Mouse (Mus musculus): ENCODE measurements at regions not wholly inside any gene's neighbourhood (a gene's known extent, or its start where the extent isn't known, plus 50 kb on each side); places are given as distances from the start of the nearest gene placed in this dataset.
A peak's percentile ranks its signal among the peaks of the same experiment; 100 is the strongest.

DNA sequence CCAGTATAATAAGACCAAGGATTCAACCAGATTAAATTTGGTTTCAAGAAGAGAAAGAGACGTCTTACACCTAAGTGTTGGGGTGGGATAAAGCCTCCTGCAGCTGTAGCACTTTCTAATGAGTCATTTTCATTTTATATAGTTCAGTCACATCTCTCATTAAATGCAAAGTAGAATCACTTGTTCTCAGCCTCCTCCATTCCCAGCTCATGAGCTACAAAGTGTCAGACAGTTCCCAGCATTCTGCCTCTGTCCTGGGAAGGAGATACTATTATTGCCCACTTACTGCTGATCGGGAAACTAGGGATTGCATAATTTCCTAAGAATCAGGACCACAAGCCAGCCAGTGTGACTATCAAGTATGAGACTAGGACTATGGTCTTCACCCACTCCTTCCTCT lies 158.9 kb downstream of the Tph2 start:
- no peak for DNase-seq (ENCODE audit: extremely low spot score in 1 of 2, low spot score in 2 of 2)
- TF ChIP-seq CTCF (IDR thresholded peaks at IDR 0.05), result no peak
- Histone ChIP-seq H3K4me3 (no peak overlapping the region), H3K27ac (no peak overlapping the region)
- intact Hi-C loops (cut with DNase I), result no loop called here

- intact Hi-C loops (cut with DNase I), result loop anchor here (5.0 kb wide), 1 partner anchor 177 kb away; no protein-coding TSS in a partner anchor
- DNase-seq (ENCODE audit: extremely low spot score in 1 of 2, low spot score in 2 of 2), result no peak
- H3K4me3 ChIP-seq, result no peak overlapping the region
- H3K27ac ChIP-seq, result no peak overlapping the region
- no peak; the same call in 1 of the 2 replicates for TF ChIP-seq CTCF (IDR thresholded peaks at IDR 0.05)
Observed at GRCm38 (mm10) chr10:115019443-115019842, 165.4 kb downstream of the Tph2 start.

GRCm38 (mm10) chr10:115013491-115014001 lies 171.3 kb downstream of the Tph2 start:
- DNase-seq (ENCODE audit: extremely low spot score in 1 of 2, low spot score in 2 of 2), result no peak
- no peak for TF ChIP-seq CTCF (IDR thresholded peaks at IDR 0.05)
- Histone ChIP-seq H3K4me3 (no peak overlapping the region), H3K27ac (peak overlapping the region; percentile 34; the same call in 1 of the 2 replicates)
- intact Hi-C loops (cut with DNase I), result no loop called here

DNA sequence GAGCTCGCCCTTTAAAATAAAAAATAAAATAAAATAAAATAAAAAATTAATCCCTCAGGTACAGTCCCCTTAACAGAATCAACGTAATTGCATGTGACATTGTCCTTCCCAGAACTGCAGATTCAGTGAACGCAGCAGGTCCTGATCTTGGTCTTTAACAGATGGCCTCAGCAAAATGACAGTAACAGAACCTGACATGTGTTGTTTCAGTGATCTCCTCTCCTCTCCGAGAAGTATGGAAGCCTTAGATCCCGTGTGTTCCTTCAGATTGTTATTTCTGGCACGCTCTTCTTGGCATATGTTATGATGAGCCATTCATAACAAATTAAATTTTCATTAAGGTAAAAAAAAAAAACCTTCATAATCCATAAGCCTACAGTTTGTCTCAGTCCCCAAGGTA lies 171.9 kb downstream of the Tph2 start:
- H3K27ac ChIP-seq, result no peak overlapping the region
- intact Hi-C loops (cut with DNase I), result no loop called here
- no peak overlapping the region for H3K4me3 ChIP-seq
- no peak for DNase-seq (ENCODE audit: extremely low spot score in 1 of 2, low spot score in 2 of 2)
- no peak for TF ChIP-seq CTCF (IDR thresholded peaks at IDR 0.05)

DNA sequence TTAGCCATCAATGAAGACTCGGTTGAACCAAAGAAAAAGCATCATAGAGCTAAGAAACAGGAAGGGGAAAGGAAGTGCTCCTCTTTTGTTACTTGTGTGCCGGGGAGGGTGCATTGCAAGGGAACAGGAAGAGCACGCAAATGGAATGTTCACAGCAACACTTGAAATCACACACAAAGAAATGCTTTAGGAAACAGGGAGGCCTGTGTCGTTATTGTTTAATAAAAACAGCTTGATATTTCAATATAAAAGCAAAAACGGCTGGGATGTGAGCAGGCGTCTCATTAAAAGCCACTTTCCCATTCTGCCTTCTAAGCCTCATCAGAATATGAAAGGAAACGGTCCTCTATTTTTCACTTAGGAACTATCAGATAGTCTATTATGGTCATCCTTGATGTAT lies 172.5 kb downstream of the Tph2 start:
- DNase-seq (ENCODE audit: extremely low spot score in 1 of 2, low spot score in 2 of 2), result no peak
- intact Hi-C loops (cut with DNase I), result no loop called here
- Histone ChIP-seq H3K4me3 (no peak overlapping the region), H3K27ac (no peak overlapping the region)
- no peak for TF ChIP-seq CTCF (IDR thresholded peaks at IDR 0.05)

- no peak for TF ChIP-seq CTCF (IDR thresholded peaks at IDR 0.05)
- Histone ChIP-seq H3K27ac (no peak overlapping the region), H3K4me3 (no peak overlapping the region)
- intact Hi-C loops (cut with DNase I), result no loop called here
- no peak for DNase-seq (ENCODE audit: extremely low spot score in 1 of 2, low spot score in 2 of 2)
Observed at GRCm38 (mm10) chr10:115011911-115012310, 172.9 kb downstream of the Tph2 start.

DNA sequence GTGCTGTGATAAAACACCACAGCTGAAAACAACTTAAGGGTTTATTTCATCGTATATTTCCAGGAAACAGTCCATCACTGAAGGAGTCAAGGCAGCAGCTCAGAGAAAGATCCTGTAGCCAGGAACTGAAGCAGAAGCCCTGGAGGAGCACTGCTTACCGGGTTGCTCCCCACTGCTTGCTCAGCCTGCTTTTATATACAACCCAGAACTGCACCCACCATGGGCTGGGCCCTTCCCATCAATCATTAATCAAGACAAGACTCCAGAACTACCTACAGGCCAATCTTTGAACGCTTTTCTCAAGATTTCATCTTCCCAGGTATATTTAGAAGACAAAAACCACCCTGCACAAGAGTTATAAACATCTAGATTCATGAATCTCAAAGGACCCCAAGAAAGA lies 188.4 kb downstream of the Tph2 start:
- Histone ChIP-seq H3K4me3 (no peak overlapping the region), H3K27ac (no peak overlapping the region)
- intact Hi-C loops (cut with DNase I), result no loop called here
- no peak for DNase-seq (ENCODE audit: extremely low spot score in 1 of 2, low spot score in 2 of 2)
- TF ChIP-seq CTCF (IDR thresholded peaks at IDR 0.05), result no peak

- intact Hi-C loops (cut with DNase I), result no loop called here
- H3K4me3 ChIP-seq, result no peak overlapping the region
- no peak for TF ChIP-seq CTCF (IDR thresholded peaks at IDR 0.05)
- no peak for DNase-seq (ENCODE audit: extremely low spot score in 1 of 2, low spot score in 2 of 2)
- no peak overlapping the region for H3K27ac ChIP-seq
Observed at GRCm38 (mm10) chr10:114995211-114995908, 189.5 kb downstream of the Tph2 start.

DNA sequence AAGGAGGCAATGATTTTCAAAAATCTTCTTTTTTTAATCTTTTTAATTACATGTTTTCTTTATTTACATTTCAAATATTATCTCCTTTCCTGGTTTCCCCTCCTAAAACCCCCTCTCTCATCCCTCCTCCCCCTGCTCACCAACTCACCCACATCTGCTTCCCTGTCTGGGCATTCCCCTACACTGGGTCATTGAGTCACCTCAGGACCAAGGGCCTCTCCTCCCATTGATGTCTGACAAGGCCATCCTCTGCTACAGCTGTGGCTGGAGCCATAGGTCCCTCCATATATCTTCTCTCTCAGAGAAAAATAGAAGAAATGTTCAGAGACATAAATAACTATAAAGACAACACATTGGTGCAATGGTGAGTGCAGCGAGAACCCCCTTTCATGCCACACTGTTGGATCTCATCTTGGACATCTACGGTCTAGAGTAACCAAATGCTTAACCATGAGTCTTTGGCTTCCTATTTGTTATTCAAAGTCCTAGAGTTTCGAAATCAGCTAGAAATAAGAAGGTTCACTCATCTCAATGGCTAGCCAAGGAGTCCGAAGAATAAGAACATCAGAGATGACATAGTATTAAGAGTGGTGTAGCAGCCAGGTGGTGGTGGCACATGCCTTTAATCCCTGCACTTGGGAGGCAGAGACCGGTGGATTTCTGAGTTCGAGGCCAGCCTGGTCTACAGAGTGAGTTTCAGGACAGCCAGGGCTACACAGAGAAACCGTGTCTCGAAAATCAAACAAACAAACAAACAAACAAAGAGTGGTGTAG lies 186.5 kb upstream of the Trhde start:
- H3K27ac ChIP-seq, result no peak overlapping the region
- DNase-seq (ENCODE audit: extremely low spot score in 1 of 2, low spot score in 2 of 2), result no peak
- intact Hi-C loops (cut with DNase I), result no loop called here
- TF ChIP-seq CTCF (IDR thresholded peaks at IDR 0.05), result no peak
- no peak overlapping the region for H3K4me3 ChIP-seq

DNA sequence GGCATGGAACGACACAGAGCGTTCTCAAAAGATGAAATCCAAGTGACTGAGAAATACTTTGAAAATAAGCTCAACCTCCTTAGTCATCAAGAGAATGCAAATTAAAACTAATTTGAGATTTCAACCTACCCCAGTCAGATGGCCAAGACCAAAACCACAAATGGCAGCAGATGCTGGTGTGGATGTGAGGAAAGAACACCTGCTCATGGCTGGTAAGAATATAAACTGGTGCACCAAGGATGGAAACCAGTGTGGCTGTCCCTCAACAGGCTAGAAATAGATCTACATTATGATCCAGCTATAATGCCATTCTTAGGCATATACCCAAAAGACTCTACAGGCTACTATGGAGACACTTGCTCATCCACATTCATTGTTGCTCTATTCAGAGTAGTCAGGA lies 170.3 kb upstream of the Trhde start:
- Histone ChIP-seq H3K4me3 (no peak overlapping the region), H3K27ac (no peak overlapping the region)
- intact Hi-C loops (cut with DNase I), result no loop called here
- DNase-seq (ENCODE audit: extremely low spot score in 1 of 2, low spot score in 2 of 2), result no peak
- TF ChIP-seq CTCF (IDR thresholded peaks at IDR 0.05), result no peak

DNA sequence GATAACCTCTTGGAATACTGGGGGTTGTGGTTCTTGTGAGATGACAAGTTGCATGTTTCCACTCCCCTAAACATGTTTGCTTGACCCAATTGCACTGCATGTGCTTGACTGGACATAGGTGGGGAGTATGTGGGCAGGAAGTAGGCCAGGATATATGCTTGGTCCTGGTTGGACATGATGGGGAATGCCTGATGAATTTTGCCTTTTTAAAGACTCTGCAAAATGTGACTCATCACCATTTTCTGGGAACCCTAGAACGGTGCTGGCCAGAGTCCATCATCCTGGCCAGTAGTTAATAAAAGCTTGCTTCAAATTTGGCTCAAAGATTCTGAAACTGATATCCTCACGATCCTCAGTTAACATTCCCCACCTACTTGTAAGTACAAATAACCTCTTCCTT lies 161.5 kb upstream of the Trhde start:
- intact Hi-C loops (cut with DNase I), result no loop called here
- Histone ChIP-seq H3K27ac (no peak overlapping the region), H3K4me3 (no peak overlapping the region)
- no peak for DNase-seq (ENCODE audit: extremely low spot score in 1 of 2, low spot score in 2 of 2)
- TF ChIP-seq CTCF (IDR thresholded peaks at IDR 0.05), result no peak

DNA sequence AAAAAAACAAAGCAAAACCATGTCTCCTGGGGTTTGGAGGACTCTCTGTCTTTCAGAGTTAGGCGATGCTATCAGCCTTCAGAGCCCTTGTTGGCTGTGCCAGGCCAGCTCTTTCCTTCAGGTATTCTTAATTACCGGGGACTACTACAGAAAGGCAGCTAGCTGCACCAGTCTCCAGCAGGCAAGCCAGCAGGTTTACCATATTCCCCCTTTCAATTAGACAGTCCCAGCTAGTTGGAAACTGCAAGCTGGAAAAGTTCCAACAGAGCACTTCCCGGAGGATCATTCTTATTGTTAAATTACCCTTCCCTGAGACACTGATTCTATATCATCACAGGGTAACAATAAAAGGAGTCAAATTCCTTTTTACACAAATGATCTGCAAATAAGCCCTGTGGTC lies 155.8 kb upstream of the Trhde start:
- no peak for DNase-seq (ENCODE audit: extremely low spot score in 1 of 2, low spot score in 2 of 2)
- Histone ChIP-seq H3K27ac (no peak overlapping the region), H3K4me3 (no peak overlapping the region)
- intact Hi-C loops (cut with DNase I), result loop anchor here (5.0 kb wide), 2 partner anchors 86 to 116 kb away; no protein-coding TSS in a partner anchor
- TF ChIP-seq CTCF (IDR thresholded peaks at IDR 0.05), result no peak

Data from left cerebral cortex, adult 2 months (tissue).